ENCODE assay signal across 8 mouse cellular contexts in genomic region chr7:27335928-27336823, GRCm38 (mm10). TPM values are rescaled to one million over a fixed set of nuclear protein-coding genes. Genes with fewer than 3 reads are reported as not detected.
DNase-seq lines count a peak whose midpoint lies in the region; ATAC-seq and TF ChIP-seq lines count a peak whose summit lies in the region.

No protein-coding gene starts in this region.

- peak; percentile 68 for ATAC-seq in activated CD4-positive, CD25-positive, alpha-beta regulatory T cell, adult 4 months
- ATAC-seq in inflammation-experienced regulatory T-cells, adult 6 months = peak; percentile 74
- peak; percentile 70 for ATAC-seq in megakaryocyte-erythroid progenitor cell, adult 5-6 weeks (replicated peaks; ENCODE audit: low FRiP score, low TSS enrichment, poor library complexity, severe bottlenecking)

- intact Hi-C loops in gastrocnemius, postnatal 14 days (cut with DNase I; ENCODE audit: low total_unique reads) = loop anchor here (5.0 kb wide), 1 partner anchor 191 kb away; no protein-coding TSS in a partner anchor
- intact Hi-C loops in left cerebral cortex, postnatal 10 days (cut with DNase I) = no loop called here

- peaks cover 6% of the 10 kb centered on the region for H3K4me1 ChIP-seq in cortical plate, adult 2 months (ENCODE audit: control insufficient read depth, insufficient read depth, low read length)

- no peak for TF ChIP-seq POLR2A in cortical plate, adult 2 months (IDR thresholded peaks at IDR 0.05; ENCODE audit: extremely low read depth, insufficient read depth, low read length)

- DNase-seq in gastrocnemius, postnatal 14 days = peak; percentile 88
- DNase-seq in left cerebral cortex, postnatal 10 days (ENCODE audit: extremely low spot score in 1 of 2, low spot score in 2 of 2) = peak; percentile 88 to 90
- peak; percentile 90 for DNase-seq in right cerebral cortex, postnatal 14 days
- peak; percentile 92 for DNase-seq in urinary bladder, postnatal 25 days (ENCODE audit: low spot score)

- TF ChIP-seq CTCF in cortical plate, adult 2 months (IDR thresholded peaks at IDR 0.05; ENCODE audit: extremely low read depth, insufficient read depth, low read length) = peak; percentile 98

- no peak overlapping the region for H3K27ac ChIP-seq in cortical plate, adult 2 months (ENCODE audit: insufficient read depth, low read length)

- H3K4me3 ChIP-seq in cortical plate, adult 2 months (ENCODE audit: insufficient read depth, low read length) = no peak overlapping the region; the same call in 1 of the 2 replicates

RNA-seq across cellular contexts. Expression of gene Ltbp4, which starts 1.3 kb away (rescaled TPM):
- 1 to 10 TPM in 1 of 2 experiments, under 1 TPM in 1; 0.94 to 1.3 TPM for polyA plus RNA-seq in activated CD4-positive, CD25-positive, alpha-beta regulatory T cell, adult 4 months (2017; shearing (Covaris generic))
- 54.5 and 62.3 TPM in 2 replicates for polyA plus RNA-seq in cortical plate, adult 2 months (2012; rRNA removed)
- total RNA-seq in gastrocnemius, postnatal 14 days (2021) = 100 to 1,000 TPM; 122 to 151 TPM
- polyA plus RNA-seq in inflammation-experienced regulatory T-cells, adult 6 months (2017; shearing (Covaris generic)) = 1 to 10 TPM in 1 of 3 experiments, under 1 TPM in 2; 0.45 to 1.2 (median 0.50) TPM
- 10 to 100 TPM; 52.3 to 57.5 TPM for total RNA-seq in left cerebral cortex, postnatal 10 days (2021)
- total RNA-seq in megakaryocyte-erythroid progenitor cell, adult 5-6 weeks (2014; fragmentation: Nextera tagmentation) = 0.39 TPM in 1 of 2 replicates, not detected in the other
- total RNA-seq in megakaryocyte-erythroid progenitor cell, adult 5-6 weeks (2017) = 0.05 and 1.4 TPM in 2 replicates

RNA-seq across cellular contexts. Expression of gene Shkbp1, which starts 19.6 kb away (rescaled TPM):
- 10 to 100 TPM; 48.9 to 66.0 TPM for polyA plus RNA-seq in activated CD4-positive, CD25-positive, alpha-beta regulatory T cell, adult 4 months (2017; shearing (Covaris generic))
- polyA plus RNA-seq in cortical plate, adult 2 months (2012; rRNA removed) = 64.2 and 73.8 TPM in 2 replicates
- 1 to 10 TPM; 3.5 to 5.3 TPM for total RNA-seq in gastrocnemius, postnatal 14 days (2021)
- 10 to 100 TPM; 46.9 to 59.2 (median 50.1) TPM for polyA plus RNA-seq in inflammation-experienced regulatory T-cells, adult 6 months (2017; shearing (Covaris generic))
- total RNA-seq in left cerebral cortex, postnatal 10 days (2021) = 10 to 100 TPM; 24.7 to 27.9 TPM
- 39.2 and 72.7 TPM in 2 replicates for total RNA-seq in megakaryocyte-erythroid progenitor cell, adult 5-6 weeks (2014; fragmentation: Nextera tagmentation)
- total RNA-seq in megakaryocyte-erythroid progenitor cell, adult 5-6 weeks (2017) = 20.6 and 35.1 TPM in 2 replicates

RNA-seq across cellular contexts. Expression of gene Gm20479, which starts 21.0 kb away (rescaled TPM):
- 1 to 10 TPM; 1.4 to 3.3 TPM for polyA plus RNA-seq in activated CD4-positive, CD25-positive, alpha-beta regulatory T cell, adult 4 months (2017; shearing (Covaris generic))
- 0.75 TPM in 1 of 2 replicates, not detected in the other for polyA plus RNA-seq in cortical plate, adult 2 months (2012; rRNA removed)
- under 1 TPM in 1 of 2 experiments, not detected in 1; 0.90 TPM for total RNA-seq in gastrocnemius, postnatal 14 days (2021)
- 1 to 10 TPM in 1 of 3 experiments, not detected in 2; 4.0 TPM for polyA plus RNA-seq in inflammation-experienced regulatory T-cells, adult 6 months (2017; shearing (Covaris generic))
- total RNA-seq in left cerebral cortex, postnatal 10 days (2021) = not detected
- not detected in 2 replicates for total RNA-seq in megakaryocyte-erythroid progenitor cell, adult 5-6 weeks (2014; fragmentation: Nextera tagmentation)
- not detected in 2 replicates for total RNA-seq in megakaryocyte-erythroid progenitor cell, adult 5-6 weeks (2017)

Comparison
In these comparisons a context has a peak if more than half of its experiments do, and no peak if none do; other contexts are left out.
1. RNA of gene Ltbp4, which starts 1.3 kb away (total RNA-seq): 122 to 151 TPM in gastrocnemius, postnatal 14 days and 52.3 to 57.5 TPM in left cerebral cortex, postnatal 10 days; 0.05 to 1.4 TPM in megakaryocyte-erythroid progenitor cell, adult 5-6 weeks; every median in the first group is over 10 times any median in the second.
2. Peak in every context shown above with its lines, with median percentiles within 50 percentile points of each other: ATAC-seq and DNase-seq.